Mouse (Mus musculus): ENCODE measurements around the gene Vti1a.

DNA sequence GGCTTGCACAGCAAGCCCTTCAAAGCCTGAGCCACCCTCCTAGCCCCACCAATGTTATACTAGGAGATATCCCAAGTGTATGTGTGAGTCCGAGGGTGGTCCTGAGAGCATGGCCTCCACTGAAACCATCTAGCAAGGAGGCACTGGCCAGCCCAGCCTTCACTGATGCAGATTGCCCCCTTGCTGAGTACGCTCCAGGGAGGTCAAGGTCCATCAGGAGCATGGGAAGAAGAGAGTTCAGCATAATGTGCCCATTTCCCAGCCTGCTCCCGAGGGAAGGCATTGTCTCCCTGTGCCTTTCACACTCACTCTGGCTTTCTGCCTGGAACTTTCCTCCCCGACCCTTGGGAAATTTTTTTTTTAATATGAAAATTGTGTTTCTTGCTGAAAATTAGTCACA, 263.2 kb downstream of the Vti1a start:
- no peak for TF ChIP-seq CTCF (IDR thresholded peaks at IDR 0.05; ENCODE audit: borderline replicate concordance, insufficient read depth, low read depth, low read length)
- no peak for TF ChIP-seq POLR2A (IDR thresholded peaks at IDR 0.05; ENCODE audit: borderline replicate concordance, insufficient read depth, low read length)
